Mouse (Mus musculus) right cerebral cortex, postnatal 25 days (tissue): Measurements from ENCODE around the gene Gm7030.

Experiments
- DNase-seq: peaks from one replicate; pipeline ENCODE4 v3.0.0; 2022

Gene Gm7030

GRCm38 (mm10) chr17:36060829-36061228 lies 68.4 kb downstream of the Gm7030 start:
- peak; percentile 78 for DNase-seq
